In the genomic region with DNA sequence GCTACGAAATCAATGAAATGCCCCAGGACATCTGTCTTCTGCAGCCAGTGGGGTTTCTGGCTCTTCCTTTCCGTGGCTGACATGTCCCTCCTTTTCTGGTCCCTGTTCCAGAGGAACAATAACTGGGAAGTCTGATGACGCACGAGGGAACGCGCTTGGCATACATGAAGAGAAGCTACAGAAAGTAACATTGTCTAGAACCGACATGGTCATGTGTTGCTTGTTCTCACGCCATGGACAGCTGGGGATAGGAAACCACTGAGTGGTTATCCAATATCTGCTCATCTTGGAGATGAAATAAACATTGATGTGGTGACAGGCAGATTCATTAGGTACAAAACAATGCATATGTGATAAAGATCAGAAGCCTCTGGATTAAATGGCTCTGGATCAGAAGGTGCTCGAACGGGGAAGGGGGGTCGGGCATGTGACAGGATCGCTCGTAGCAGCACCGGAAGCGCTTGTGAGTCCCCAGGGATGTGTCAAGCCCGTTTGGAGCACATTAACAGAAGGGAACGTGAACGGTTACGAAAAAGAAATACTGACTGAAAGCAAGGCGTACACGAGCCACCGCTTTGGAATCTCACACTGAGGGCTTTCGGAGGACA, we compare ENCODE assay signal across 30 mouse cellular contexts. TPM values are rescaled to one million over a fixed set of nuclear protein-coding genes. Genes with fewer than 3 reads are reported as not detected.
DNase-seq lines count a peak whose midpoint lies in the region; ATAC-seq lines count a peak whose summit lies in the region.
"Had no signal": no experiment of that assay in that cellular context is flagged by ENCODE, and none has a peak within 500 bp of the region (broad histone marks: within the 10 kb centered on the region; RNA-seq: fewer than 3 reads in every experiment).

No protein-coding gene starts in this region.

- peaks cover 39% of the 10 kb centered on the region; the same call in 1 of the 2 replicates for H3K36me3 ChIP-seq in neural tube, embryonic 14.5 days (ENCODE audit: control insufficient read depth, insufficient read depth, low read length)
- H3K36me3 ChIP-seq in neural tube, embryonic 15.5 days = peaks cover 51% of the 10 kb centered on the region

- WGBS in neural tube, embryonic 14.5 days = 79% methylated on average over 23 of the region's 23 CpGs
- WGBS in neural tube, embryonic 15.5 days = 64% methylated on average over 23 of the region's 23 CpGs

- intact Hi-C loops in heart, postnatal 10 days (cut with DNase I) = no loop called here

- DNase-seq in heart, adult 11 months = peak; percentile 89
- DNase-seq in heart, postnatal 10 days = no peak
- peak; percentile 6 for DNase-seq in lung, postnatal 14 days
- no peak for DNase-seq in yolk sac, embryonic 10.5 days (ENCODE audit: low spot score)
- no peak for DNase-seq in cerebellum, adult 9-10 months
- DNase-seq: adrenal gland, adult 2 months; adrenal gland, postnatal 36 days; B cell, adult 2 months; cerebellum, adult 8-10 months; cerebellum, postnatal 36 days; kidney, adult 8-10 months; kidney, postnatal 4 days; layer of hippocampus, postnatal 36 days; liver, embryonic 13.5 days; retina, postnatal 1 day; right cerebral cortex, postnatal 14 days; thymus, postnatal 25 days had no signal

- ATAC-seq in neural tube, embryonic 14.5 days (ENCODE audit: low read depth) = peak; percentile 31
- no peak for ATAC-seq in neural tube, embryonic 15.5 days (ENCODE audit: low FRiP score)
- ATAC-seq: forebrain, embryonic 13.5 days; hindbrain, postnatal 0 days; intestine, embryonic 16.5 days had no signal

- no peak overlapping the region for H3K27ac ChIP-seq in neural tube, embryonic 14.5 days (ENCODE audit: low read depth, low read length)
- H3K27ac ChIP-seq in neural tube, embryonic 15.5 days (replicated peaks) = no peak overlapping the region
- H3K27ac ChIP-seq: forebrain, embryonic 13.5 days; hindbrain, embryonic 10.5 days; hindbrain, postnatal 0 days; kidney, postnatal 0 days; limb, embryonic 10.5 days; limb, embryonic 15.5 days; liver, embryonic 13.5 days; midbrain, embryonic 12.5 days; neural tube, embryonic 13.5 days; stomach, embryonic 15.5 days had no signal

- H3K4me2 ChIP-seq in neural tube, embryonic 14.5 days (ENCODE audit: low read depth, low read length) = no peak overlapping the region
- H3K4me2 ChIP-seq in neural tube, embryonic 15.5 days = no peak overlapping the region
- H3K4me2 ChIP-seq: forebrain, embryonic 13.5 days; heart, embryonic 12.5 days; limb, embryonic 15.5 days; liver, embryonic 13.5 days; midbrain, embryonic 12.5 days; neural tube, embryonic 13.5 days; stomach, embryonic 15.5 days had no signal

- no peaks in the 10 kb centered on the region for H3K9me3 ChIP-seq in neural tube, embryonic 14.5 days (ENCODE audit: control insufficient read depth, low read length)
- no peaks in the 10 kb centered on the region for H3K9me3 ChIP-seq in neural tube, embryonic 15.5 days (replicated peaks)
- H3K9me3 ChIP-seq: forebrain, embryonic 13.5 days; heart, embryonic 12.5 days; hindbrain, embryonic 10.5 days; limb, embryonic 10.5 days; limb, embryonic 15.5 days; liver, embryonic 13.5 days; midbrain, embryonic 12.5 days; neural tube, embryonic 13.5 days; stomach, embryonic 15.5 days had no signal

- no peaks in the 10 kb centered on the region for H3K27me3 ChIP-seq in neural tube, embryonic 14.5 days (ENCODE audit: control insufficient read depth, insufficient read depth, low read length)
- no peaks in the 10 kb centered on the region for H3K27me3 ChIP-seq in neural tube, embryonic 15.5 days (replicated peaks)
- H3K27me3 ChIP-seq: forebrain, embryonic 13.5 days; heart, embryonic 12.5 days; limb, embryonic 15.5 days; liver, embryonic 13.5 days; midbrain, embryonic 12.5 days; neural tube, embryonic 13.5 days; stomach, embryonic 15.5 days had no signal

- H3K4me1 ChIP-seq in neural tube, embryonic 14.5 days (ENCODE audit: control insufficient read depth, insufficient read depth, low read length) = no peaks in the 10 kb centered on the region
- no peaks in the 10 kb centered on the region for H3K4me1 ChIP-seq in neural tube, embryonic 15.5 days
- H3K4me1 ChIP-seq: forebrain, embryonic 13.5 days; heart, embryonic 12.5 days; limb, embryonic 15.5 days; liver, embryonic 13.5 days; midbrain, embryonic 12.5 days; neural tube, embryonic 13.5 days; stomach, embryonic 15.5 days had no signal

- no peak overlapping the region for H3K9ac ChIP-seq in neural tube, embryonic 14.5 days (replicated peaks; ENCODE audit: low read depth, low read length)
- H3K9ac ChIP-seq in neural tube, embryonic 15.5 days (replicated peaks) = no peak overlapping the region
- H3K9ac ChIP-seq: forebrain, embryonic 13.5 days; heart, embryonic 12.5 days; limb, embryonic 15.5 days; liver, embryonic 13.5 days; midbrain, embryonic 12.5 days; neural tube, embryonic 13.5 days; stomach, embryonic 15.5 days had no signal

- no peak overlapping the region for H3K4me3 ChIP-seq in neural tube, embryonic 14.5 days (ENCODE audit: low read depth, low read length)
- no peak overlapping the region for H3K4me3 ChIP-seq in neural tube, embryonic 15.5 days (replicated peaks)
- H3K4me3 ChIP-seq: forebrain, embryonic 13.5 days; heart, embryonic 12.5 days; hindbrain, embryonic 10.5 days; limb, embryonic 10.5 days; limb, embryonic 15.5 days; liver, embryonic 13.5 days; midbrain, embryonic 12.5 days; neural tube, embryonic 13.5 days; stomach, embryonic 15.5 days had no signal

RNA-seq across cellular contexts. Expression of gene L3mbtl3, which starts 37.8 kb away (rescaled TPM):
- 10 to 100 TPM; 11.1 to 13.4 TPM for total RNA-seq in heart, postnatal 10 days (2021)
- polyA plus RNA-seq in neural tube, embryonic 14.5 days (2014; fragmentation: Nextera tagmentation; extraction: Ambion mirVana) = 23.7 and 26.0 TPM in 2 replicates
- 18.8 and 21.1 TPM in 2 replicates for polyA plus RNA-seq in neural tube, embryonic 15.5 days (2015; fragmentation: Nextera tagmentation; extraction: Ambion mirVana)

Comparison
In these comparisons a context has a peak if more than half of its experiments do, and no peak if none do; other contexts are left out.
1. DNase-seq: peak in heart, adult 11 months (single experiment) and lung, postnatal 14 days (single experiment); none in heart, postnatal 10 days (0 of 2), yolk sac, embryonic 10.5 days (single experiment) and cerebellum, adult 9-10 months (single experiment).